Mouse (Mus musculus): Measurements from ENCODE around the gene Zzef1.
"Not testable (repeated sequence)": the region's sequence is repeated elsewhere in the genome, so short reads cannot be mapped to it uniquely, and the experiment has no call there.

The Zzef1 gene

DNA sequence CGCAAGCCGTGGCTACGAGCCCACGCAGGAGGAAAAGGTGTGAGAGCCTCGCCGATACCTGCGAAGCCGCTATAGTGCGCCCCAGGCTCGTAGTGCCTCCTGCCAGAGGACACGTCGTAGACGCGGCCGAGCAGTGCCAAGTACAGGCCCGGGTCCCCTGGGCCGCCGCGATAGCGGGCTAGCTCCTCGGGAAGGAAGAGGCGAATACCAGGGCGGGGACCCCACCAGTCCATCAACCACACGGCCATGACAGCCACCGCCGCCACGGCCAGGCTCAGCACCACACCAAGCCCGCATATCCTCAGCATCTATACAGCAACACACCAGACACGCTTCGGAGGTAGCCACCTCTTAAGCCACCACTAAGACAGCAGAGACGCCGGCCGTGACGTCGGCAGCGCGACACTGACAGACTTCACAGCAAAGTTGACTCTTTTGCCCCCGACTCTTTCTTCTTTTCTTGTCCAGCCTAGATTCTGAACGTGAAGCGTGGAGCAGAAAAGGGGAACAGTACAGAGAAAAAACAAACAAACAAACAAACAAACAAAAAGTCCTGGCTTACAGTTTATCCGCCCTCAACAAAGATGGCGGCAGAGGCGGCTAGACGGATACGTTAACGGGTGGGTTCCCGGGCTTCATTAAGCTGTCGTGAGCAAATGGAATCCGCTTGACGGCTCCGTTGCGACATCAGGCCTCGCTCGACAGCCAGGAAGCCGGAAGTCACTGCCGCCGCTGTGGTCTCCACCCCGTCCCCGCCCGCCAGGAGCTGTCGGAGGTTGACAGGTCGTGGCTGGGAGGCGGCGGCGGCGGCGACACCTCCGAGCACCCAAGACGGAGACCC lies at the start of gene Zzef1, which contains the start of gene Cyb5d2:
Gene Zzef1, plus strand, starts transcription at position 772 of the 841 bp plus-strand sequence.
Gene Cyb5d2, minus strand, starts transcription at position 688 of the 841 bp plus-strand sequence.
- peak; percentile 80 for DNase-seq (ENCODE audit: extremely low read depth, low read depth, low spot score)

DNA sequence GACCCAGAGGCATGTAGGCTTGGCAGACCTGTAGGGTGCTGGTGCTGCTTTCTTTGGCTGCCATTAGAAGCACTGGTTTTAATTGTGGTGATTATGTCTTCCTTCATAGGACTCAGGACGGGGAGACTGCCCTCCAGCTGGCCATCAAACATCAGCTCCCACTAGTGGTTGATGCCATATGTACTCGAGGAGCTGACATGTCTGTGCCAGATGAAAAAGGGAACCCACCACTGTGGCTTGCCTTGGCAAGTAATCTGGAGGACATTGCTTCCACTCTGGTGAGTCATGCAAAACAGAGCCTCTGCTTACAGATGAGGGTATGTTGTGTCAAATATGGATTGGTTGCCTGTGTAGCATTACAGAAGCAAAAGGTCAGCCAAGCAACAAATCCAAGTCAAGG lies 44.1 kb upstream of the Zzef1 start:
- DNase-seq (ENCODE audit: extremely low read depth, low read depth, low spot score), result peak; percentile 10

DNA sequence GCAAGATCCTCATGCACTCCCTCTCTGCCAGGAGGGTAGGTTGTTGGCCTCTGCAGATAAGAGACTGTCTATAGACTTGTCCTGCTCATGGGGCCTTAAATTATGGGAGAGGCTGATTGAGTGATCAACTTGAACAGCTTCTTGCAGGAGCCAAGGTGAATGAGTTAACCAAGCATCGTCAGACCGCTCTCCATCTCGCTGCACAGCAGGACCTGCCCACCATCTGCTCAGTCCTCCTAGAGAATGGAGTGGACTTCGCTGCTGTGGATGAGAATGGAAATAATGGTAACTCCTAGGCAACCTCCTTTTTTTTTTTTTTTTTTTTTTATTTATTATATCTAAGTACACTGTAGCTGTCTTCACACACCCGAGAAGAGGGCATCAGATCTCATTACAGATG lies 37.7 kb upstream of the Zzef1 start:
- no peak for DNase-seq (ENCODE audit: extremely low read depth, low read depth, low spot score)

DNA sequence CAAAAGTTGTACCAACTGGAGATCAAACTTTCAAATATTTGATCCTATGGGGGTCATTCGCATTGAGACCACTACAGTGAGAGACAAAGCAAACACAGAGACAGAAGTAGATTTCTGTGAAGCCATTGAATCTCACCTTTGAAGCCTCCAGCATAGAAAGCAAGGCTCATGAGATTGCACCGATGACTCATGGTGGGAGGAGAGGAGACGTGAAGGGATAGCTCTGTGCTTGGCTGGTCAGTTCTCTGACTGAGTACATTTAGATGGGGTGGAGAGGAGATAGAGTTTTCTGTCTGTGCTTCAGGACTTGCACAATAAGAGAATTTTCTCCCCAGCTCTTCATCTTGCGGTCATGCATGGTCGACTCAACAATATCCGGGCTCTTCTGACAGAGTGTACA lies 36.4 kb upstream of the Zzef1 start:
- DNase-seq (ENCODE audit: extremely low read depth, low read depth, low spot score), result no peak

DNA sequence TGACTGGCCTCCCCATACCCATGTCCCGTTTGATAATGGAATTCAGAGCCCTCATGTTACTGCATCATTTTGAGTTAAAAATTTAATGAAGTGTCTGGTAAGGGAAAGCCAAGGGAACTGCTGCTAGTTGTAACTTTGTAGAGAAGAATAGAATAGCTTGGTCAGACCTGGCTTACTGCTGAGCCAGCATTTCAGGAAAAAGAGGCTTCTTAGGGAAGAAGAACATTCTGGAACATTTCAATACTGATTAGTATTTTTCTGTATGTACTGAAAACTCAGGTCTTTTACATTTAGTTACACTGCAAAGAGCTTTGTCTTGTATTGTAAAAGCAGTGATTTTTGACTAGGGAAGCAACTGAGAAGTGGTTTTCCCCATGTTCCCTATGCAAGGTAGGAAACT lies 35.2 kb upstream of the Zzef1 start:
- no peak for DNase-seq (ENCODE audit: extremely low read depth, low read depth, low spot score)

DNA sequence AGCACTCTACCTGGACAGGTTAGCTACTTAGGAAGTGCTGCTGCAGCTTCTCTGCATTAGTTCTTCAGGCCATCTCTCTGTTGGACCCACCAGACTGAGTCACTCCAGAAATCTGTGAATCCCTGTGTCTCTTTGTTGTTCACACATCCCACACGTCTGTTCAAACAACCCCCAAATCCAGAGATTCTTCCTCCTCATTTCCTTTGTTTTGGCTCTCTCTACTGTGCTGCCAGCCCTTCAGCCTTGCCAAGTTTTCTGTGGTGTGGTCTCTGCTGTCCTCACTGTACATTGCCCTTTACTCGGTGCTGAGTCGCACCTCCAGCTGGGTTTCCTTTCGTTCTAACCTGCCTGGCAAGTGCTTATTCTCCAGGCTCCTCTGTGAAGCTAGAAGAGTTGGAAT lies 31.8 kb upstream of the Zzef1 start:
- DNase-seq (ENCODE audit: extremely low read depth, low read depth, low spot score), result no peak

DNA sequence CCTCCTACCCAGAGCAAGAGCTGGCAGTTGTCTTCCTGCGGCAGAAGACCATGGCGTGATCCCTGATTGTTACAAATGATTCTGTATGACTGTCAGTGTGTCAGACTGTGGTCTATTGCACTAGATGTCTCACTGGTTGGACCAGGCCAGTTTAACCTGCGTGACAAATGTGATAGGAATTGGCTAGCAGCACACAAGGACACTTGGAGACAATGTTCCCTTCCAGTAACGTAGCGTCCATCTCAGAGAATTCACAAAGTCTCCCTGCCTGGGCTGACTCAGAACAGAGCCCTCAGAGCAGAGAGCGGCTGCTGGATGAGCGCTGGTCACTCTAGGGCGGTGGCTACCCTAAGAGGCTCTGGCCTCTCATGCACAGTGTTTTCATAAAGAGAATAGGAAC lies 28.3 kb upstream of the Zzef1 start:
- no peak for DNase-seq (ENCODE audit: extremely low read depth, low read depth, low spot score)

DNA sequence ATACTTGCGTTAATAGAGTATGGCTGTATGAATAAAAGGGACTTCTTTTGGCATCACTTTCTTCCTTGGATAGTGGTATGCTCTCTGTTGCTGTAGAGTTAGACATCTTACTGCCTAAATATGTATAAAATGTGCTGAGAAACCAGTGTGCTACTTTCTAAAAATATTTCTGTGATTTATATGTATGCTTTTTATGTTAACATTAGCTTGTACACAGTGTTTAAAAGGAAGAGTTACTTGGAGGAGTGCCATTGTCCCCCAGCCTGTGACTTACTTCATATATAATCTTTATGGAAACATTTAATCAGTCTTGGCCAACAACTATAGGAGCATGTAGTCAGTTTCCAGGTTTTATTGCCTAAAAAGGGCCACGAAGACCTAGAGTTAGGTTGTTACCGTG lies 27.0 kb upstream of the Zzef1 start:
- DNase-seq (ENCODE audit: extremely low read depth, low read depth, low spot score), result no peak

DNA sequence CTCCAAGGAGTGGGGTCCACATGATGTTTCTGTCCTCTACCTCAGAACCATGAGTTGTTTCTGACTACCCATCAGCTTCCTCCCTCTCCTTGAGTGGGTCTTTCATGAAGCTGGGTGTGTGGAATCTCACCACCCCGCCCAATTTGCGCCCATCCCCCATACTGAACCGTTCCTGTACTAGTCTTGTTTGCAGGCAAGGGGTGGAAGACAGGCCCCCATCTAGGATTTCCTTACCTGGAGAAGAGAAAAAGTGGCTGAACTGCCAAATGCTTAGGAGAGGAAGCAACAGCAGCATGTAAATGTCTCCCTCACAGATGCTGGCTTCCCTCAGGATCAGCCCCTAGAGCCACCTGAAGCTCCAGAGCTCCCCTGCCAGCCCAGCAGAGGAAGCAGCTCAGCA lies 25.7 kb upstream of the Zzef1 start:
- DNase-seq (ENCODE audit: extremely low read depth, low read depth, low spot score), result no peak

DNA sequence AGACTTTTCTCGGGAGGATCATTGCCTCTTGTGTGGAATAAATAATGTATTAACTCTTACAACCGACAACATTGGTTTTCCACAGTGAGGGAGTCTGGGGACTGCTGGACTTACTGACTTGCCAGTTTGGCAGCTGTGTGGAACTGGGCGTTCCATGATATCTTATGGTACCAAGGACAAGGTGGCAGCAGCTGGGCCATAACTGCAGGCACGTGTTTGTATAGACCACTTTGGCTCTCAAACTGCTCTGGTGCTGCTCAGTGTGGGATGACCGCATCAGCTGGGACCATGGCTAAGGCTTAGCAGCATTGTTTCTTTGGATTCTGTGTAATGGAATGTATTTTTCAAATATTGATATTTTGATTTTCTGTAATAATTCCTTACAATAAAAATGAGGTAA lies 25.2 kb upstream of the Zzef1 start:
- no peak for DNase-seq (ENCODE audit: extremely low read depth, low read depth, low spot score)

DNA sequence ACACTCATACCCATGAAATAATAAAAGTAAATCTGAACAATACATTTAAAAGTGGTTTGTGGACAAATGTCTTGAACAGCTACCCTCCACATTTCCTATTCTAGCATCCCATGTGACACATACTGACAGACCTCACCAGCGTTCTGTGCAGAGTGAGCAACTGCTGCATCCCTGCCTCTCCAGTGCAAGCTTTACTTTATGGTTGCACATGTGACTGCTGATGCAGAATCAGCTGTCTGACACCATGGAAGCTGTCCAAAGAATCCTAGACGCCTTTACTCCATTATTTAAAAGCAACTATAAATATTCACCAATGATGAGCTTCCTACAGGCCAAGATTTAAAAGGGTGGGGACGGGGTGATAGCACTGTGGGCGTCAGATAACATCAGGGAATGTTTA lies 24.6 kb upstream of the Zzef1 start:
- DNase-seq (ENCODE audit: extremely low read depth, low read depth, low spot score), result no peak

DNA sequence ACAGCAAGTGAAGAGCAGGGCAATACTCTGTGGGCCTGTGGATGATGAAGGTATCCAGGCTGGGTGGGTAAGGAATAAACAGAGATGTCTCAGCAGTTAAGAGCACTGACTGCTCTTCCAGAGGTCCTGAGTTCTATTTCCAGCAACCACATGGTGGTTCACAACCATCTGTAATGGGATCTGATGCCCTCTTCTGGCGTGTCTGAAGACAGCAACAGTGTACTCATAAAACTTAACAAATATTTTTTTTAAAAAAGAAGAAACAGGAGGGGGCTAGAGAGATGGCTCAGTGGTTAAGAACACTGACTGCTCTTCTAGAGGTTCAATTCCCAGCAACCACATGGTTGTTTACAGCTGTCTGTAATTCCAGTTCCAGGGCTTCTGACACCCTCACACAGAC lies 23.4 kb upstream of the Zzef1 start:
- not testable (repeated sequence) for DNase-seq (ENCODE audit: extremely low read depth, low read depth, low spot score)

DNA sequence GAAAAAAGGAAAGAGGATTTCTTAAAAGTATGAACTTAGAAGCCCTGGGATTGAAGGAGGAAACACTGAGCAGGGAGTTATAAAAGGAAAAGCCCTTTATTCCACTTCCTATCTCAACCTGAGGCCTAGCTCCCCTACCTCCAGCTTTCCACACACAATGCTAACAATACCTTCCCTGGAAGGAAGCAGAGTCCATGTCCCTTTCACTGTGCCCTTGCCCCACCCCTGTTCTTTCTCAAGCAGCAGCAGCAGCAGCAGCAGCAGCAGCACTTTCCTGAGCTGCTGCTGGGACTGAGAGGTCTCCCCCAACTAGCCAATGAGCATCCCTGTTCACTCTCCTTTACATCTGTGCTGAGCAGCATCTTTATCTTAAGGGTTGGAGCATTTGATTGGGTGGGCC lies 17.1 kb upstream of the Zzef1 start:
- DNase-seq (ENCODE audit: extremely low read depth, low read depth, low spot score), result no peak

DNA sequence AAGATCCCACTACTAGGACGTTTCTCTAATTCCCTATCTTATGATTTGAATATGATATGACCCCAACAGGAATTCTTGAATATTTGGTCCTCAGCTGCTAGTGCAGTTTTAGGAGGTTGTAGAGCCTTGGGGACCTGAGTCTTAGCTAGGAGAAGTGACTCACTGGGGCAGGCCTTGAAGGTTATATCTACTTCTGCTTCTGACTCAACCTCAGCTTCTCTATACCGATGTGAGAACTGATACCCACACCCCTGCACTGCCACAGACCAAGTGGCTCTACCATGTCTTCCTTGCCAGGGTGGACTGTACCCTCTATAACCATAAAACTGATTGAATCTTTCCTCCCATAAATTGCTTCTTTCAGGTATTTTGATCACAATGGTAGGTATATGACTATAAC lies 13.9 kb upstream of the Zzef1 start:
- DNase-seq (ENCODE audit: extremely low read depth, low read depth, low spot score), result no peak

DNA sequence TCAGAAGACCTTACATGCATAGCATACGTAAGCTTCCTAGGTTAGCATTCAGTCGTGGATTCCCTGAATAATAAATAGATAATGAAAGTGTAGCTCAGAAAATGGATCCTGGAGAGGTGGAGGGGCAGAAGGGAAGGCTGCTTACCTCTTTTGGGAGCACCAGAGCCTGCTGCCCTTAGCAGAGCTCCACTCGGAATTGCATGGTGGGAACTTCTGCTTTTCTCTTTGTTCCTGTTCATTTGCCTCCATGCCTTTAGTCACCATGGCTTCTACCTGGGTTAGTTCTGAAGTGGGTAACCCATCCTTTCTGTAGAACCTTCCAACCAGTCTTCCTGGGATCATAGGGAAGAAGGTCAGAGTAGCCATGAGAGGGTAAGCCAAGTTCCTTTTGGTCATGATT lies 13.5 kb upstream of the Zzef1 start:
- DNase-seq (ENCODE audit: extremely low read depth, low read depth, low spot score), result no peak

DNA sequence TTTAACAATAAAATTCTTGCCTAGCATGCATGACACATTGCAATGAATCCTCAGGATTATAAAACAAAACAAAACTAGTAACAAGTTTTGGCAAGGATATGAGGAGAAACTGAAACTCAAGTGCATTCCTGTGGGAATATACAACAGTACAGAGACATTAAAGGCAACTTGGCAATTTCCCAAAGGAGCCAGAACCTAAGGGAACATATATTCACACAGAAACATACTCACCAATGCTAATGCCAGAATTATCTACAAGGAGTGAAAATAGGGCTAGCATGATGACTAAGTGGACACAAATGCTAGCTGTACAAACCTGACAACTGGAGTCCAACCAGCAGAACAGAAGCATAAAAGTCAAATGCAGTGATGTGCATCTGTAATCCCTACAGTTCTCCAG lies 4.0 kb upstream of the Zzef1 start:
- DNase-seq (ENCODE audit: extremely low read depth, low read depth, low spot score), result no peak

DNA sequence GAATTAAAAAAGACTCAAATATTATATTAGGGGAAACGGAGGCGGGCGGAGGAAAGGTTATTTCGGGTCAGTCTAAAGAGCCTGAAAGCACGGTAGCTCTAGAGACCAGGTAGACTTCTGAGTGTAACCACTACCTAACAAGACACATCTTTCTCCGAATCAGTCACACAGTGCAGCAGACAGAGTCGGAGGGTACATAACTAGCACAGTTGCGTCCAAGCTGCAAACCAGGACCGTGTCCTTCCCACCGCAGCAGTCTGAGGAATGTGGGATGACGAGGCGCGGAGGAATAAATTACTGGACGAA lies 924 bp upstream of the Zzef1 start:
- DNase-seq (ENCODE audit: extremely low read depth, low read depth, low spot score), result no peak

DNA sequence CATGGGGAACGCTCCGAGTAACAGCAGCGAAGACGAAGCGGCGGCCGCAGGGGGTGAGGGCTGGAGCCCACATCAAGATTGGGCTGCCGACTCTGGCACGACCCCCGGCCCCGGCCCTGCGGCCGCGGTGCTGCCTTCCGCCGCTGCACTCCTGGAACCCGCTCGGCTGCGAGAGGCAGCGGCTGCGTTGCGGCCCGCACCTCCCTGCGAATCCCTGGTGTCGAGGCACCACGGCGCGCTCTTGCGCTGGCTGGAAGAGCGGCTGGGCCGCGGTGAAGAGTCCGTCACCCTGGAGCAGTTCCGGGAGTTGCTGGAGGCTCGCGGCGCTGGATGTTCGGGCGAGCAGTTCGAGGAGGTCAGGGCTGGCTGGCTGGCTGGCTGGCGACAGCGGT lies 266 bp downstream of the Zzef1 start:
- no peak for DNase-seq (ENCODE audit: extremely low read depth, low read depth, low spot score)

DNA sequence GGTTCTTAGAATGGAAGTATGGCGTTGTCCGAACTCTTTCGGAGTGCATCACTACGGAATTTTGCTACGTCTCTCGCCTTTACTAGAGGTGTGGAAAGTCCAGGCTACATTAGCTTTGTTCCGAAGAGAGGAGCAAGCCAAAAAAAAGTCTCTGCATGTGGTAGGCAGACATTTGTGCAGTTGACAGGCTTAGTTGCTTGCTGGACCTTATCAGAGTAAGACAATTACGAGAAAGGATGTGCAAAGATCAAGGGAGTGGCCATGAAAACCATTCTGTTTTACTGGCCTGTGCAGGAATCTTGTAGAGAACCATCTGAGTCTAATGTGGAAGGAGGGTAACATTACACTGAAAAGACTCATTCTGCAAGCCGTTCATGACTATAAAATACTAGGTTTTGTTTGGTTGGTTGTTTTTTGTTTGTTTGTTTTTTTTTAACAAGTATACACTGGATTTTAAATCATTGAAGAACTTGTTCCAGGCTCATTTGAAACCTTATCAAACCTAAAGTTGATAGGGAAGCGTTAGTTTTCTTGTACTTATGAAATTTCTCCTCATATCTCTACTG lies 830 bp downstream of the Zzef1 start:
- DNase-seq (ENCODE audit: extremely low read depth, low read depth, low spot score), result no peak

DNA sequence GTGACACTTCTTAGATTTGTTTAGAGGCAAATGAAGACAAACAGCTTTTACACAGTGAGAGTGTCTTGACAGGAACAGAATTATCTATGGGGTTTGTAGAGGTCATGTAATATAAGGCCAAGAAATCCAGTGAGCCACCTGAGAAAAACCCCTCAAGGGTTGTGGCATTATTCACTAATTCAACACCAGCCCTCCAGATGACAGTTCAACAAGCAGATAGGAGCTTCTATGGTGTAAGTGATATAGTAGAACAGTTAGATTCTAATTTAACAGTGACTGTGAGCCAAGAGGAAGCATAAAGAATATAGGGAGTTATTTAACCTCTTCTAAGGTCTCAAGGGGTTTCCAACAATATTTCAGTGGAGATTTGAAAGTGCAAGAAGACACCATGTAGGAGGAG lies 2.1 kb downstream of the Zzef1 start:
- no peak for DNase-seq (ENCODE audit: extremely low read depth, low read depth, low spot score)

DNA sequence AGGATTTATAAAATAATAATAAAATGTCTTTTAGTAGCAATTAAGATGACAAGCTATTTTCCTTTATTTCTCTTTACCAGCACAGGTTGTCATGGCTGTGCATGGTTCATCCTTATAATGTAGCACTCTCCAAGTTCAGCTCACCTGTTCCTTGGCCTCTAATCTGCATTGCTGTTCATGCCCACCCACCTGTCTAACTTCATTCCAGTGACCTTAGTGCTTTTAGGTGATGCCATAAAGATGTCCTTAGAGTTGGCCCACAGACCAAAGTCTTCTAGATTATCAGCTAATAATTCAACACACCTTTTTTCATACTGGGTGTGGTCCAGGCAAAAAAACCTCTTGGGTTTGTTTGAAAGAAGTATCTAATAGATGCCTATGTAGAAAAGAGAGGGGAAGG lies 5.2 kb downstream of the Zzef1 start:
- no peak for DNase-seq (ENCODE audit: extremely low read depth, low read depth, low spot score)

DNA sequence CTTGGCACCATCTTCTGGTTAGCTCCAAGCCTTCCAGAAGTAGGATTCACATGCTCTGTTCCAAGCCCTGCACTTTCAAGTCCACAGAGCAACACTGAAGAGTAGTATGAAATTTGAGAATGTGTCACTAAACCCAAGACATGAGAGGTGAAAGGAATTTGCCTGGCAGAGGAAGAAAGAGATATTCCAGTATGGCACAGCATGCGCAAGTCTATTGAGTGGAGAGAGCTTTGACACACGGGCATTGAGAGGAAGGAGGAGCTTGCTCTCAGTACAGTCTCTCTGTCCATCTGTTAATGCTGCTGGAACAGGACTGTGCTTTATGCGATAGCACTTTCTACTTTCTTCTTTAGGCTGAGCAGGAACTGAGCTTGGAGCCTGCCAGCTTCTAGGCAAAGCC lies 7.0 kb downstream of the Zzef1 start:
- DNase-seq (ENCODE audit: extremely low read depth, low read depth, low spot score), result no peak

DNA sequence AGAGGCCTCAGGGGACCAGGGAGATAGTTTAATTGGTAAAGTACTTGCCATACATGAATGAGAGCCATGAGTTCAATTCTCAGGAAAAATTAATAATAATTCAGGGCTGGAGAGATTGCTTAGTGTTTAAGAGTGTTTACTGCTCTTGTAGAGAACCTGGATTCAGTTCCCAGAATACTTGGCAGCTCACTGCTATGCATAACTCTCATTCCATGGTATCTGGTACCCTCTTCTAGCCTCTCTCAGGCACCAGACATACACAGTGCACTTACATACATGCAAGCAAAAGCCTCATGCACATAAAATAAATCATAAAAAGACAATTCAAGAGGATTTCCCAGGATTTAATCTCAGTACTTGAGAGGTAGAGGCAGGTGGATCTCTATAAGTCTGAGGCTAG lies 8.6 kb downstream of the Zzef1 start:
- DNase-seq (ENCODE audit: extremely low read depth, low read depth, low spot score), result no peak
